Mouse (Mus musculus) small intestine, adult 2 months (tissue): ENCODE measurements around the gene Mamdc2. TPM values are rescaled to one million over a fixed set of nuclear protein-coding genes. Genes with fewer than 3 reads are reported as not detected.

Source experiments
- H3K27ac ChIP-seq: fragments of 200-500 bp; 2 replicates; pipeline ENCODE4 v1.5.1; 2012; ENCODE audit warnings: low read depth, low read length, control low read depth, inconsistent platforms; ENCODE audit not compliant: insufficient read depth
- H3K27me3 ChIP-seq: fragments of 200-500 bp; 2 replicates; pipeline ENCODE4 v1.6.1; 2012; ENCODE audit warnings: mild to moderate bottlenecking, moderate library complexity, low read length, inconsistent platforms; ENCODE audit not compliant: control insufficient read depth, insufficient read depth
- H3K36me3 ChIP-seq: fragments of 200-500 bp; 2 replicates; pipeline ENCODE4 v1.6.1; 2012; ENCODE audit warnings: mild to moderate bottlenecking, low read length, control low read depth, inconsistent platforms; ENCODE audit not compliant: control insufficient read depth, insufficient read depth
- H3K4me1 ChIP-seq: fragments of 200-500 bp; 2 replicates; pipeline ENCODE4 v1.6.1; 2012; ENCODE audit warnings: low read length, inconsistent platforms, mixed read lengths; ENCODE audit not compliant: control insufficient read depth, insufficient read depth, insufficient read length
- H3K4me3 ChIP-seq: fragments of 200-500 bp; 2 replicates; pipeline ENCODE4 v1.5.1; 2012; ENCODE audit warnings: low read depth, mild to moderate bottlenecking, control low read depth, inconsistent platforms, low read length, moderate library complexity
- CTCF ChIP-seq: fragments of 200-500 bp; IDR thresholded peaks from 2 replicates; pipeline ENCODE4 v1.5.1; 2012; ENCODE audit warnings: low read depth, mild to moderate bottlenecking, control low read depth, inconsistent platforms, low read length, moderate library complexity, mixed read lengths; ENCODE audit not compliant: insufficient replicate concordance, insufficient read length; ENCODE audit errors: extremely low read depth
- POLR2A ChIP-seq: fragments of 200-500 bp; IDR thresholded peaks from 2 replicates; pipeline ENCODE4 v1.6.1; 2012; ENCODE audit warnings: low read depth, mild to moderate bottlenecking, control low read depth, inconsistent platforms, low read length, moderate library complexity
- WGBS: fragments of 180-500 bp; shearing (Covaris S2); methylation state at CpG from one replicate; pipeline ENCODE4 v1.1.7; 2018; 5-methylcytosine and 5-hydroxymethylcytosine counted together
- polyA plus RNA-seq: library from polyadenylated mRNA; depleted of rRNA; stranded (reverse); fragments of >200 nt; gene quantifications from 2 replicates; pipeline ENCODE4 v1.2.3, GENCODE M21; 2012

The Mamdc2 gene
- polyA plus RNA-seq, 1 experiment, result 1.8 TPM

DNA sequence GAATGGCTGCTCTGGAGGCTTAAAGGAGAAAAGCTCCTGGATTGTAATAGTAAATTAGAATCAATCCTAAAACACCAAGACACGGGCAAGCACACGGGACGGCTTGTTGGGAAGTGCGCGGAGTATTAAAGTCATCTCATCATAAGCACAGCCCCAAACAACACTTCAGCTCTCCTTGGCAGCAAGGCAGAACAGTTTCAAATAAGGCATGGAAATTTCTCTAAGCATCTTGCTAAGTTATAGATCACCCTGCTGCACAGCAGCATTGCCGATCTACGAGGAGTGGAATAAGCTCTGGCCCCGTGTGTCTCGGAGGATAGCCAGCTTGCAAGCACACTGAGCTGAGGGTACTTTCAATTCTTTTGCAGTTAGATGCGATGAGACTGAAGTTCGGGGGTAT is 13.8 kb downstream of the Mamdc2 start:
- TF ChIP-seq POLR2A, result no peak
- Histone ChIP-seq H3K27ac (peak overlapping the region; percentile 47), H3K4me1 (no peaks in the 10 kb centered on the region), H3K36me3 (no peaks in the 10 kb centered on the region), H3K4me3 (no peak overlapping the region), H3K27me3 (no peaks in the 10 kb centered on the region)
- 81% methylated on average over 11 of the region's 11 CpGs for whole genome bisulfite sequencing

GRCm38 (mm10) chr19:23417668-23418067 is 30.6 kb downstream of the Mamdc2 start:
- Histone ChIP-seq H3K4me1 (no peaks in the 10 kb centered on the region), H3K27me3 (no peaks in the 10 kb centered on the region), H3K36me3 (no peaks in the 10 kb centered on the region), H3K4me3 (no peak overlapping the region), H3K27ac (no peak overlapping the region)
- no peak for TF ChIP-seq CTCF
- no peak for TF ChIP-seq POLR2A
- WGBS, result 91% methylated on average over 1 of the region's 1 CpGs

- no peaks in the 10 kb centered on the region for H3K4me1 ChIP-seq
- H3K36me3 ChIP-seq, result no peaks in the 10 kb centered on the region
- no peaks in the 10 kb centered on the region for H3K27me3 ChIP-seq
- TF ChIP-seq CTCF (no peak), POLR2A (no peak)
- no peak overlapping the region; the same call in 1 of the 2 replicates for H3K27ac ChIP-seq
- no peak overlapping the region for H3K4me3 ChIP-seq
- WGBS, result 76% methylated on average over 5 of the region's 5 CpGs
Observed at GRCm38 (mm10) chr19:23410800-23411199, 37.4 kb downstream of the Mamdc2 start.

GRCm38 (mm10) chr19:23410328-23410727 is 37.9 kb downstream of the Mamdc2 start:
- H3K27ac ChIP-seq, result no peak overlapping the region
- no peaks in the 10 kb centered on the region for H3K27me3 ChIP-seq
- H3K36me3 ChIP-seq, result no peaks in the 10 kb centered on the region
- H3K4me1 ChIP-seq, result no peaks in the 10 kb centered on the region
- 71% methylated on average over 4 of the region's 4 CpGs for WGBS
- H3K4me3 ChIP-seq, result no peak overlapping the region
- TF ChIP-seq POLR2A, result no peak
- TF ChIP-seq CTCF, result no peak

DNA sequence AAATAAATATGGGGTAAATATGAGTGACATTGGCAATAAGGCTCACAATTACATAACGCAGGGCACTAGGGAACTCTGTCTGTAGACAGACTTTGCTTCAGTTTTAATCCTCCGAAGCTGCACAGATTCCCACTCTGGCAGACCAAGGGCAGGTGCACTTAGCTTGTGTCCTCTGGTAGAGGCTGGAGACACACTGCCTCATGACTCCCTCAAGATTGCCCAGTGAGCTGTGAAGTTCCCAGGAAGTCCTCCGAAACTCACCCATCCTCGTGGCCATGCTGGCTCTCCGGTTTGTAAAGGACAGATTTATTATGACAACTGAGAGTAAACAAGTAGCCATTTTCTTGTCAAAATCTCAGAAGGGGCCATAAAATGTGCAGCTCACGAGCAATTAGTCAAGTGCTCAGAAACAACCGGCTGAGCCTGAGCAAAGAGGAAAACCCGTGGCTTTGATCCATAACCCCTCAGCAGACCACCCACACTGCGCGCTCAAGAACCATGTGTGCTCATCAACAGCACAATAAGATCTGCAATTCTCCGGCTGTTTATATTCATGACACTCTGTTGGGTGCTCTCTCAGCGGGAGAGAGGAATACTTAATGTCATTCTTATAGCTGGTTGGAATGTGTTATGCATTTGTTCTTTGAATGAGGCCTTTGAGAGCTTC is 46.6 kb downstream of the Mamdc2 start:
- H3K27me3 ChIP-seq, result no peaks in the 10 kb centered on the region
- H3K4me1 ChIP-seq, result no peaks in the 10 kb centered on the region
- H3K36me3 ChIP-seq, result no peaks in the 10 kb centered on the region
- H3K27ac ChIP-seq, result peak overlapping the region; percentile 18; the same call in 1 of the 2 replicates
- no peak overlapping the region for H3K4me3 ChIP-seq
- 41% methylated on average over 12 of the region's 12 CpGs for WGBS
- TF ChIP-seq CTCF, result no peak
- TF ChIP-seq POLR2A, result no peak

GRCm38 (mm10) chr19:23400485-23400884 is 47.8 kb downstream of the Mamdc2 start:
- TF ChIP-seq POLR2A (no peak), CTCF (no peak)
- WGBS, result 48% methylated on average over 5 of the region's 5 CpGs
- no peak overlapping the region for H3K27ac ChIP-seq
- no peaks in the 10 kb centered on the region for H3K27me3 ChIP-seq
- H3K36me3 ChIP-seq, result no peaks in the 10 kb centered on the region
- H3K4me1 ChIP-seq, result no peaks in the 10 kb centered on the region
- H3K4me3 ChIP-seq, result no peak overlapping the region

GRCm38 (mm10) chr19:23395956-23396355 is 52.3 kb downstream of the Mamdc2 start:
- Histone ChIP-seq H3K27me3 (no peaks in the 10 kb centered on the region), H3K27ac (no peak overlapping the region), H3K4me3 (no peak overlapping the region), H3K4me1 (no peaks in the 10 kb centered on the region), H3K36me3 (no peaks in the 10 kb centered on the region)
- TF ChIP-seq CTCF (no peak), POLR2A (no peak)
- WGBS, result 59% methylated on average over 2 of the region's 2 CpGs

- H3K27ac ChIP-seq, result no peak overlapping the region
- no peaks in the 10 kb centered on the region for H3K36me3 ChIP-seq
- WGBS, result 50% methylated on average over 1 of the region's 1 CpGs
- no peak overlapping the region for H3K4me3 ChIP-seq
- no peaks in the 10 kb centered on the region for H3K4me1 ChIP-seq
- TF ChIP-seq CTCF (no peak), POLR2A (no peak)
- H3K27me3 ChIP-seq, result no peaks in the 10 kb centered on the region
Observed at GRCm38 (mm10) chr19:23394597-23394996, 53.6 kb downstream of the Mamdc2 start.
